ENCODE assay signal across 8 mouse cellular contexts in the genomic region with DNA sequence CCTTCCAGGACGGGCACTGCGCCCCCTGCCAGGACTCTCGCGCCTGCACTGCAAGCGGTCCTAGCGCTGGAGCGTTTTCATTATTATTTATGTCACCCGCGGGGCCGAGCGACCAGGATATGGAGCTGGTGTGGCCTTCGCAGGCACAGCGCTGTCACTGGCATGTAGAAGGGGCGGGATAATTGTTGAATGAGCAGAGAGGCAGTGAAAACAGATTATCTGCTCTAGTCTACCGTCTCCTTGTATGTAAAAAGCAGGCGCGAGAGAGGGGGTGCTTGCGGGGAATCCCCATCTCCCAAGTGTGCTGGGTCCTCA. TPM values are rescaled to one million over a fixed set of nuclear protein-coding genes. Genes with fewer than 3 reads are reported as not detected.
DNase-seq lines count a peak whose midpoint lies in the region; ATAC-seq and TF ChIP-seq lines count a peak whose summit lies in the region.

No protein-coding gene starts in this region.

- H3K4me1 ChIP-seq in heart, embryonic 16.5 days (ENCODE audit: control insufficient read depth, insufficient read depth, low read length), result peaks cover 33% of the 10 kb centered on the region
- H3K4me1 ChIP-seq in bone marrow, adult 2 months (ENCODE audit: control insufficient read depth, insufficient read depth, low read length), result no peaks in the 10 kb centered on the region
- H3K4me1 ChIP-seq in hindbrain, embryonic 11.5 days (replicated peaks; ENCODE audit: control insufficient read depth, insufficient read depth, low read length), result peaks cover 10% of the 10 kb centered on the region; the same call in 1 of the 2 replicates
- H3K4me1 ChIP-seq in midbrain, embryonic 10.5 days, result peaks cover 41% of the 10 kb centered on the region

- no peaks in the 10 kb centered on the region for H3K36me3 ChIP-seq in heart, embryonic 16.5 days (ENCODE audit: control insufficient read depth, insufficient read depth)
- H3K36me3 ChIP-seq in hindbrain, embryonic 11.5 days (ENCODE audit: control insufficient read depth, insufficient read depth, low read length), result no peaks in the 10 kb centered on the region
- H3K36me3 ChIP-seq in midbrain, embryonic 10.5 days, result no peaks in the 10 kb centered on the region

- TF ChIP-seq CTCF in bone marrow, adult 2 months (IDR thresholded peaks at IDR 0.05; ENCODE audit: control insufficient read depth, insufficient read depth, low read length), result peak; percentile 53; the same call in 1 of the 2 replicates

- H3K4me2 ChIP-seq in heart, embryonic 16.5 days (ENCODE audit: low read depth, low read length), result peak overlapping the region; percentile 88
- H3K4me2 ChIP-seq in hindbrain, embryonic 11.5 days (replicated peaks; ENCODE audit: low read depth, low read length), result peak overlapping the region; percentile 86

- TF ChIP-seq POLR2A in bone marrow, adult 2 months (IDR thresholded peaks at IDR 0.05; ENCODE audit: borderline replicate concordance, control insufficient read depth, low read depth, low read length), result no peak

- ATAC-seq in heart, embryonic 16.5 days (replicated peaks; ENCODE audit: extremely low read depth, insufficient read depth, low FRiP score), result no peak
- ATAC-seq in hindbrain, embryonic 11.5 days (ENCODE audit: low FRiP score), result no peak
- no peak for ATAC-seq in monocyte, adult 5-6 weeks (replicated peaks; ENCODE audit: insufficient number of reproducible peaks, low FRiP score, low TSS enrichment, poor library complexity, severe bottlenecking)

- WGBS in heart, embryonic 16.5 days, result under 1% methylated on average over 18 of the region's 18 CpGs
- 1% methylated on average over 18 of the region's 18 CpGs for WGBS in bone marrow, adult 2 months
- under 1% methylated on average over 18 of the region's 18 CpGs for WGBS in hindbrain, embryonic 11.5 days
- under 1% methylated on average over 18 of the region's 18 CpGs for WGBS in midbrain, embryonic 10.5 days

- no peak for DNase-seq in heart, postnatal 36 days
- no peak for DNase-seq in hindbrain, embryonic 11.5 days (ENCODE audit: low spot score)
- no peak for DNase-seq in midbrain, embryonic 10.5 days (ENCODE audit: low spot score)
- DNase-seq in cerebellum, postnatal 25 days, result no peak
- DNase-seq in ovary, postnatal 14 days (ENCODE audit: low spot score), result no peak

- H3K9ac ChIP-seq in heart, embryonic 16.5 days (ENCODE audit: low read length), result peak overlapping the region; percentile 73
- peak overlapping the region; percentile 48 for H3K9ac ChIP-seq in hindbrain, embryonic 11.5 days (ENCODE audit: low read depth, low read length)

- peak overlapping the region; percentile 5; the same call in 1 of the 2 replicates for H3K27ac ChIP-seq in heart, embryonic 16.5 days (ENCODE audit: low read length)
- H3K27ac ChIP-seq in bone marrow, adult 2 months (ENCODE audit: control insufficient read depth, insufficient read depth, low read depth, low read length, poor library complexity), result peak overlapping the region; percentile 7; the same call in 1 of the 2 replicates
- H3K27ac ChIP-seq in hindbrain, embryonic 11.5 days (ENCODE audit: low read depth, low read length), result peak overlapping the region; percentile 96; the same call in 1 of the 2 replicates
- peak overlapping the region; percentile 97 for H3K27ac ChIP-seq in midbrain, embryonic 10.5 days (replicated peaks)

- H3K9me3 ChIP-seq in heart, embryonic 16.5 days (replicated peaks; ENCODE audit: control insufficient read depth, low read length), result no peaks in the 10 kb centered on the region
- no peaks in the 10 kb centered on the region for H3K9me3 ChIP-seq in hindbrain, embryonic 11.5 days (ENCODE audit: control insufficient read depth, low read length)
- H3K9me3 ChIP-seq in midbrain, embryonic 10.5 days (replicated peaks), result no peaks in the 10 kb centered on the region

- H3K4me3 ChIP-seq in heart, embryonic 16.5 days (ENCODE audit: low read length), result peak overlapping the region; percentile 94
- H3K4me3 ChIP-seq in bone marrow, adult 2 months (replicated peaks; ENCODE audit: control insufficient read depth, low read depth, low read length), result peak overlapping the region; percentile 86
- H3K4me3 ChIP-seq in hindbrain, embryonic 11.5 days (ENCODE audit: low read depth, low read length), result peak overlapping the region; percentile 97
- peak overlapping the region; percentile 98 for H3K4me3 ChIP-seq in midbrain, embryonic 10.5 days

- intact Hi-C loops in heart, postnatal 36 days (cut with DNase I), result loop anchor here (1.0 to 10.0 kb wide), 5 partner anchors 41 to 401 kb away; no protein-coding TSS in a partner anchor

- no peaks in the 10 kb centered on the region for H3K27me3 ChIP-seq in heart, embryonic 16.5 days (ENCODE audit: control insufficient read depth, insufficient read depth, low read length)
- no peaks in the 10 kb centered on the region for H3K27me3 ChIP-seq in hindbrain, embryonic 11.5 days (ENCODE audit: control insufficient read depth, insufficient read depth, low read length)
- peaks cover 38% of the 10 kb centered on the region for H3K27me3 ChIP-seq in midbrain, embryonic 10.5 days (ENCODE audit: low read depth, poor library complexity, severe bottlenecking)

RNA-seq across cellular contexts. Expression of gene Trio, which starts 0.5 kb away (rescaled TPM):
- polyA plus RNA-seq in heart, embryonic 16.5 days (2015; fragmentation: Nextera tagmentation; extraction: Ambion mirVana), result 17.2 and 18.7 TPM in 2 replicates
- 10 to 100 TPM; 34.6 to 39.9 TPM for total RNA-seq in heart, postnatal 36 days (2021)
- 23.9 and 24.7 TPM in 2 replicates for polyA plus RNA-seq in bone marrow, adult 2 months (2011; ENCODE audit: insufficient read depth, insufficient read length, low replicate concordance, missing spikeins)
- polyA plus RNA-seq in hindbrain, embryonic 11.5 days (2014; fragmentation: Nextera tagmentation; extraction: Ambion mirVana), result 39.9 and 49.8 TPM in 2 replicates
- 19.0 and 24.6 TPM in 2 replicates for polyA plus RNA-seq in midbrain, embryonic 10.5 days (2016; fragmentation: Nextera tagmentation; extraction: Ambion mirVana)
- total RNA-seq in monocyte, adult 5-6 weeks (2017), result 27.7 to 49.9 TPM (median 33.9 TPM) in 3 replicates

Comparison
In these comparisons a context has a peak if more than half of its experiments do, and no peak if none do; other contexts are left out.
1. H3K27ac ChIP-seq: peak in every context shown above with its lines; median percentile 97 in midbrain, embryonic 10.5 days; 96 in hindbrain, embryonic 11.5 days; 7 in bone marrow, adult 2 months; 5 in heart, embryonic 16.5 days.